Mouse (Mus musculus): Measurements from ENCODE around the gene Gas7. TPM values are rescaled to one million over a fixed set of nuclear protein-coding genes. Genes with fewer than 3 reads are reported as not detected.
A peak's percentile ranks its signal among the peaks of the same experiment; 100 is the strongest.

The Gas7 gene
- total RNA-seq, 2 experiments from 2014 or later, result 21.3 to 22.2 TPM

GRCm38 (mm10) chr11:67531926-67532565 is 76.8 kb downstream of the Gas7 start:
- intact Hi-C loops (cut with DNase I), result no loop called here

GRCm38 (mm10) chr11:67532728-67533127 is 77.5 kb downstream of the Gas7 start:
- intact Hi-C loops (cut with DNase I), result no loop called here
- no peak for DNase-seq

More at GRCm38 (mm10) chr11:67531926-67532565, 76.8 kb downstream of the Gas7 start:
- no peak for DNase-seq

- intact Hi-C loops (cut with DNase I), result no loop called here
- no peak for DNase-seq
Measured at GRCm38 (mm10) chr11:67533151-67533550, 77.9 kb downstream of the Gas7 start.

GRCm38 (mm10) chr11:67535703-67536102 is 80.5 kb downstream of the Gas7 start:
- DNase-seq, result no peak
- intact Hi-C loops (cut with DNase I), result no loop called here

GRCm38 (mm10) chr11:67536413-67536812 is 81.2 kb downstream of the Gas7 start:
- intact Hi-C loops (cut with DNase I), result no loop called here
- no peak for DNase-seq

GRCm38 (mm10) chr11:67537353-67537752 is 82.1 kb downstream of the Gas7 start:
- intact Hi-C loops (cut with DNase I), result no loop called here
- no peak for DNase-seq

- intact Hi-C loops (cut with DNase I), result no loop called here
- peak in 1 of 2 experiments; percentile 41 for DNase-seq
Measured at GRCm38 (mm10) chr11:67538557-67538956, 83.3 kb downstream of the Gas7 start.

- intact Hi-C loops (cut with DNase I), result no loop called here
- peak in 1 of 2 experiments; percentile 46 for DNase-seq
Measured at GRCm38 (mm10) chr11:67544656-67545432, 89.6 kb downstream of the Gas7 start.

- DNase-seq, result peak; percentile 65
- intact Hi-C loops (cut with DNase I), result no loop called here
Measured at GRCm38 (mm10) chr11:67546582-67546981, 91.3 kb downstream of the Gas7 start.

GRCm38 (mm10) chr11:67549306-67549705 is 94.1 kb downstream of the Gas7 start:
- no peak for DNase-seq
- intact Hi-C loops (cut with DNase I), result no loop called here

GRCm38 (mm10) chr11:67549762-67550488 is 94.7 kb downstream of the Gas7 start:
- DNase-seq, result no peak
- intact Hi-C loops (cut with DNase I), result no loop called here

- intact Hi-C loops (cut with DNase I), result no loop called here
- DNase-seq, result no peak
Measured at GRCm38 (mm10) chr11:67552400-67552799, 97.2 kb downstream of the Gas7 start.

- intact Hi-C loops (cut with DNase I), result no loop called here
- no peak for DNase-seq
Measured at GRCm38 (mm10) chr11:67554276-67554675, 99.0 kb downstream of the Gas7 start.

GRCm38 (mm10) chr11:67556360-67556759 is 101.1 kb downstream of the Gas7 start:
- intact Hi-C loops (cut with DNase I), result no loop called here
- DNase-seq, result no peak

- no peak for DNase-seq
- intact Hi-C loops (cut with DNase I), result no loop called here
Measured at GRCm38 (mm10) chr11:67558772-67559448, 103.7 kb downstream of the Gas7 start.

- intact Hi-C loops (cut with DNase I), result no loop called here
- no peak for DNase-seq
Measured at GRCm38 (mm10) chr11:67559522-67559921, 104.3 kb downstream of the Gas7 start.

GRCm38 (mm10) chr11:67561631-67562030 is 106.4 kb downstream of the Gas7 start:
- intact Hi-C loops (cut with DNase I), result no loop called here
- no peak for DNase-seq

GRCm38 (mm10) chr11:67563141-67563540 is 107.9 kb downstream of the Gas7 start:
- DNase-seq, result no peak
- intact Hi-C loops (cut with DNase I), result no loop called here

- intact Hi-C loops (cut with DNase I), result no loop called here
- DNase-seq, result no peak
Measured at GRCm38 (mm10) chr11:67564003-67564637, 108.9 kb downstream of the Gas7 start.

GRCm38 (mm10) chr11:67565512-67565911 is 110.3 kb downstream of the Gas7 start:
- intact Hi-C loops (cut with DNase I), result no loop called here
- DNase-seq, result no peak

Data from heart, postnatal 10 days (tissue).